Mouse (Mus musculus) E14TG2a.4 (cell line): ENCODE results near the gene Olfr1371.
"Not testable (repeated sequence)": the region's sequence is repeated elsewhere in the genome, so short reads cannot be mapped to it uniquely, and the experiment has no call there.

ENCODE experiments used
- CTCF ChIP-seq: conservative IDR thresholded peaks from 2 replicates; pipeline ENCODE4 v1.5.1; 2014; ENCODE audit warnings: low read length
- NANOG ChIP-seq: IDR thresholded peaks from 2 replicates; pipeline ENCODE4 v1.6.1; 2014; ENCODE audit warnings: borderline replicate concordance, low read length, mixed read lengths
- POU5F1 ChIP-seq: IDR thresholded peaks from 2 replicates; pipeline ENCODE4 v1.6.1; 2014; ENCODE audit warnings: low read length, borderline replicate concordance

GRCm38 (mm10) chr11:52196496-52197023, 17.2 kb downstream of the Olfr1371 start:
- not testable (repeated sequence) for TF ChIP-seq CTCF, POU5F1, NANOG
